Mouse (Mus musculus): ENCODE measurements around the gene Sorcs2. TPM values are rescaled to one million over a fixed set of nuclear protein-coding genes. Genes with fewer than 3 reads are reported as not detected.

Gene Sorcs2
- polyA plus RNA-seq, 1 experiment from 2014 or later: 5.1 TPM

DNA sequence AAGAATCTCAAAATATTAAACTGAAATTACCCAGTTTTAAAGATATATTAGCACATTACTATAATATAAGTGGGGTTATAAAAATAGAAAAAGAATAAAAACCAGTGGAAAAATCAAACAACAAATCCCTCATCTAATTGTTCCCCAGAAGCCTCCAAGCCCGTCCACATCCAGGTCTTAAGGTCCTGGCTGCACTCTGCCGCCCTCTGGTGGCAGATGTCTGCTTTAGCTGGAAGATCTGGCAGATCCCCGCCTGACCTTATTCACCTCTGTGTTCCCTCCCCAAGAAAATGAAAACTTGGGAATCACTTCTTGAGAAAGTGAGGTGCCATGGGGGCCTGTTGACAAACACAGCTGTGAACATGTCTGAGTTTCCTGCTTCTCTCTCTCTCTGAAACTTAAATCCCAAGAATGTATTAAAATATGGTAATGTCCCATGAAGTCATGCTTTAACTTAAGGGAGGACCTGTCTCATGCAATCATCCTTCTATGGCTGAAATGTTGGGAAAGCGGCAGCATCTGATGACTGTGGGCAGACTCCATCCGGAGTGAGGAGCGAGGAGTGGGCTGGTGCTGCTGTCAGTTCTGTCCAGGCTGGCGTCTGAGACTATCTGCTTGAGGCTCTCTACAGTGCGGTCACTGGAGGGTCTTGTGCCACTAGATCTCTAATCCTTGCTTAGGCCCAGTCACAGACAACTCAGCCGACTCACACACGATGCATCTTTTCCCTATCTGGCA lies 425.9 kb downstream of the Sorcs2 start:
- Histone ChIP-seq H3K9me3 (replicated peaks; ENCODE audit: control insufficient read depth, low read length) (no peaks in the 10 kb centered on the region), H3K4me1 (ENCODE audit: control insufficient read depth, insufficient read depth, low read length) (no peaks in the 10 kb centered on the region), H3K36me3 (ENCODE audit: control insufficient read depth, insufficient read depth, low read length) (peaks cover 60% of the 10 kb centered on the region), H3K27me3 (replicated peaks; ENCODE audit: control insufficient read depth, insufficient read depth, low read length) (no peaks in the 10 kb centered on the region), H3K9ac (ENCODE audit: low read length) (no peak overlapping the region), H3K27ac (ENCODE audit: low read depth, low read length) (no peak overlapping the region), H3K4me3 (ENCODE audit: low read depth, low read length) (no peak overlapping the region), H3K4me2 (ENCODE audit: low read length) (no peak overlapping the region)
- 63% methylated on average over 10 of the region's 10 CpGs for WGBS
- DNase-seq (ENCODE audit: low spot score) (peak; percentile 85), ATAC-seq (no peak)

- H3K9ac ChIP-seq (ENCODE audit: low read length): 0 out of 2 replicates have a peak overlapping the region, but pooled peaks have one; percentile 1
- no peaks in the 10 kb centered on the region for H3K4me1 ChIP-seq (ENCODE audit: control insufficient read depth, insufficient read depth, low read length)
- H3K36me3 ChIP-seq (ENCODE audit: control insufficient read depth, insufficient read depth, low read length): peaks cover 59% of the 10 kb centered on the region
- H3K4me3 ChIP-seq (ENCODE audit: low read depth, low read length): no peak overlapping the region
- H3K27me3 ChIP-seq (replicated peaks; ENCODE audit: control insufficient read depth, insufficient read depth, low read length): no peaks in the 10 kb centered on the region
- H3K4me2 ChIP-seq (ENCODE audit: low read length): no peak overlapping the region
- 0 out of 2 replicates have a peak overlapping the region, but pooled peaks have one; percentile 14 for H3K27ac ChIP-seq (ENCODE audit: low read depth, low read length)
- no peaks in the 10 kb centered on the region for H3K9me3 ChIP-seq (replicated peaks; ENCODE audit: control insufficient read depth, low read length)
- peak; percentile 35; the same call in 1 of the 2 replicates for ATAC-seq
- 69% methylated on average over 12 of the region's 12 CpGs for WGBS
- peak; percentile 42 for DNase-seq (ENCODE audit: low spot score)
These were observed 427.4 kb downstream of the Sorcs2 start for GRCm38 (mm10) chr5:35970380-35971105.

GRCm38 (mm10) chr5:35969857-35970256 lies 428.1 kb downstream of the Sorcs2 start:
- H3K27ac ChIP-seq (ENCODE audit: low read depth, low read length): no peak overlapping the region
- no peak overlapping the region for H3K4me3 ChIP-seq (ENCODE audit: low read depth, low read length)
- peaks cover 65% of the 10 kb centered on the region for H3K36me3 ChIP-seq (ENCODE audit: control insufficient read depth, insufficient read depth, low read length)
- no peaks in the 10 kb centered on the region for H3K9me3 ChIP-seq (replicated peaks; ENCODE audit: control insufficient read depth, low read length)
- WGBS: 88% methylated on average over 3 of the region's 3 CpGs
- no peak overlapping the region for H3K9ac ChIP-seq (ENCODE audit: low read length)
- DNase-seq (ENCODE audit: low spot score) (no peak), ATAC-seq (no peak)
- H3K4me2 ChIP-seq (ENCODE audit: low read length): no peak overlapping the region
- no peaks in the 10 kb centered on the region for H3K4me1 ChIP-seq (ENCODE audit: control insufficient read depth, insufficient read depth, low read length)
- H3K27me3 ChIP-seq (replicated peaks; ENCODE audit: control insufficient read depth, insufficient read depth, low read length): no peaks in the 10 kb centered on the region

Small RNAs within 50 kb of the gene (microRNA-seq; reads per million reads assigned to microRNA genes)
- 27.9 reads per million, percentile 42 among the genes with 10 or more reads in this experiment for gene Mir7689

Other genes with a start within 250 kb of the Sorcs2 start
- gene Psapl1, start 194.1 kb downstream of the Sorcs2 start, polyA plus RNA-seq (2014; fragmentation: Nextera tagmentation; extraction: Ambion mirVana): not detected in 2 replicates
- 53.8 and 58.5 TPM in 2 replicates for gene Grpel1, start 66.9 kb upstream of the Sorcs2 start, polyA plus RNA-seq (2014; fragmentation: Nextera tagmentation; extraction: Ambion mirVana)
- gene Tada2b, start 86.1 kb upstream of the Sorcs2 start, polyA plus RNA-seq (2014; fragmentation: Nextera tagmentation; extraction: Ambion mirVana): 4.8 and 5.3 TPM in 2 replicates
- gene Ccdc96, start 86.4 kb upstream of the Sorcs2 start, polyA plus RNA-seq (2014; fragmentation: Nextera tagmentation; extraction: Ambion mirVana): 2.5 and 2.8 TPM in 2 replicates
- gene Tbc1d14, start 195.1 kb upstream of the Sorcs2 start, polyA plus RNA-seq (2014; fragmentation: Nextera tagmentation; extraction: Ambion mirVana): 92.7 and 114 TPM in 2 replicates